Mouse (Mus musculus) MEL (cell line): ENCODE results near the gene Leng8. TPM values are rescaled to one million over a fixed set of nuclear protein-coding genes. Genes with fewer than 3 reads are reported as not detected.

Experiments
- DNase-seq: peaks from one replicate; pipeline ENCODE4 v3.0.0; 2011; ENCODE audit warnings: low read depth, low spot score
- H3K27ac ChIP-seq: 2 replicates; pipeline ENCODE4 v1.5.1; 2012; ENCODE audit warnings: low read depth, mild to moderate bottlenecking, control low read depth, low read length, moderate library complexity; ENCODE audit not compliant: control insufficient read depth
- H3K27me3 ChIP-seq, 2 experiments: fragments of 150-350 bp in 1 of 2; sonication (generic) in 1 of 2; 2 replicates each; pipeline ENCODE4 v1.6.1; 2012; ENCODE audit warnings: low read length in 2 of 2, mild to moderate bottlenecking in 2 of 2, improper control_type of control experiment in 1 of 2, moderate library complexity in 1 of 2; ENCODE audit not compliant: insufficient read depth in 2 of 2, control insufficient read depth in 1 of 2
- H3K36me3 ChIP-seq, 2 experiments: 2 replicates each; pipeline ENCODE4 v1.6.1; 2012 to 2014; ENCODE audit warnings: low read length in 2 of 2, improper control_type of control experiment in 1 of 2, inconsistent platforms in 1 of 2, mild to moderate bottlenecking in 1 of 2; ENCODE audit not compliant: insufficient read depth in 2 of 2, control insufficient read depth in 1 of 2
- H3K4me1 ChIP-seq, 2 experiments: fragments of 150-350 bp in 1 of 2; sonication (generic) in 1 of 2; 2 replicates each; pipeline ENCODE4 v1.6.1; 2012; ENCODE audit warnings: low read length in 2 of 2, improper control_type of control experiment in 1 of 2, mild to moderate bottlenecking in 1 of 2; ENCODE audit not compliant: insufficient read depth in 2 of 2, control insufficient read depth in 1 of 2
- H3K4me3 ChIP-seq, 2 experiments: fragments of 150-350 bp in 1 of 2; sonication (generic) in 1 of 2; 2 replicates each; pipeline ENCODE4 v1.5.1; 2012; ENCODE audit warnings: low read depth in 2 of 2, low read length in 2 of 2, mild to moderate bottlenecking in 2 of 2, moderate library complexity in 2 of 2, control low read depth in 1 of 2, improper control_type of control experiment in 1 of 2; ENCODE audit not compliant: control insufficient read depth in 1 of 2, insufficient read depth in 1 of 2
- H3K79me2 ChIP-seq: 2 replicates; pipeline ENCODE4 v1.6.1; 2012; ENCODE audit warnings: mild to moderate bottlenecking, low read length, moderate library complexity; ENCODE audit not compliant: control insufficient read depth, poor library complexity, insufficient read depth
- H3K9ac ChIP-seq: 2 replicates; pipeline ENCODE4 v1.6.1; 2012; ENCODE audit warnings: low read depth, mild to moderate bottlenecking, control low read depth, low read length, moderate library complexity; ENCODE audit not compliant: control insufficient read depth, poor library complexity, severe bottlenecking
- H3K9me3 ChIP-seq: fragments of 150-350 bp; sonication (generic); replicated peaks from 2 replicates; pipeline ENCODE4 v1.6.1; 2012; ENCODE audit warnings: mild to moderate bottlenecking, low read length, improper control_type of control experiment, moderate library complexity; ENCODE audit not compliant: insufficient read depth
- BHLHE40 ChIP-seq: IDR thresholded peaks from 2 replicates; pipeline ENCODE4 v1.6.1; 2012; ENCODE audit warnings: low read depth, mild to moderate bottlenecking, inconsistent platforms, low read length, improper control_type of control experiment, borderline replicate concordance
- CHD1 ChIP-seq: IDR thresholded peaks from 2 replicates; pipeline ENCODE4 v1.6.1; 2012; ENCODE audit warnings: low read depth, mild to moderate bottlenecking, inconsistent platforms, low read length, improper control_type of control experiment
- CHD2 ChIP-seq: IDR thresholded peaks from 2 replicates; pipeline ENCODE4 v1.6.1; 2011; ENCODE audit warnings: low read length, improper control_type of control experiment
- E2F4 ChIP-seq: IDR thresholded peaks from 2 replicates; pipeline ENCODE4 v1.6.1; 2011; ENCODE audit warnings: low read depth, low read length, improper control_type of control experiment, borderline replicate concordance
- ELF1 ChIP-seq: IDR thresholded peaks from 2 replicates; pipeline ENCODE4 v1.6.1; 2014; ENCODE audit warnings: low read depth, mild to moderate bottlenecking, inconsistent platforms, low read length, improper control_type of control experiment, moderate library complexity
- EP300 ChIP-seq, 2 experiments: IDR thresholded peaks; 2 replicates each; pipeline ENCODE4 v1.6.1; 2011; ENCODE audit warnings: improper control_type of control experiment in 2 of 2, low read length in 2 of 2, low read depth in 1 of 2, mild to moderate bottlenecking in 1 of 2
- ETS1 ChIP-seq: IDR thresholded peaks from 2 replicates; pipeline ENCODE4 v1.6.1; 2012; ENCODE audit warnings: low read depth, mild to moderate bottlenecking, inconsistent platforms, low read length, improper control_type of control experiment, moderate library complexity
- GABPA ChIP-seq: IDR thresholded peaks from 2 replicates; pipeline ENCODE4 v1.6.1; 2012; ENCODE audit warnings: low read depth, mild to moderate bottlenecking, inconsistent platforms, low read length, improper control_type of control experiment, moderate library complexity
- GATA1 ChIP-seq: IDR thresholded peaks from 2 replicates; pipeline ENCODE4 v1.6.1; 2011; ENCODE audit warnings: low read depth, low read length, improper control_type of control experiment
- HCFC1 ChIP-seq: IDR thresholded peaks from 2 replicates; pipeline ENCODE4 v1.6.1; 2012; ENCODE audit warnings: low read depth, mild to moderate bottlenecking, inconsistent platforms, low read length, improper control_type of control experiment, moderate library complexity
- MEF2A ChIP-seq: IDR thresholded peaks from 2 replicates; pipeline ENCODE4 v1.6.1; 2014; ENCODE audit warnings: low read depth, mild to moderate bottlenecking, inconsistent platforms, low read length, improper control_type of control experiment; ENCODE audit not compliant: poor library complexity, insufficient replicate concordance, severe bottlenecking; ENCODE audit errors: extremely low read depth
- MXI1 ChIP-seq: IDR thresholded peaks from 2 replicates; pipeline ENCODE4 v1.6.1; 2011; ENCODE audit warnings: mild to moderate bottlenecking, low read depth, low read length, improper control_type of control experiment
- POLR2AphosphoS5 ChIP-seq: IDR thresholded peaks from 2 replicates; pipeline ENCODE4 v1.6.1; 2012; ENCODE audit warnings: low read depth, borderline replicate concordance, mild to moderate bottlenecking, inconsistent platforms, low read length, moderate library complexity, mixed read lengths
- RAD21 ChIP-seq: IDR thresholded peaks from 2 replicates; pipeline ENCODE4 v1.6.1; 2011; ENCODE audit warnings: mild to moderate bottlenecking, low read depth, low read length, improper control_type of control experiment
- SIN3A ChIP-seq: IDR thresholded peaks from 2 replicates; pipeline ENCODE4 v1.6.1; 2012; ENCODE audit warnings: low read length, improper control_type of control experiment, inconsistent platforms
- TBP ChIP-seq: IDR thresholded peaks from 2 replicates; pipeline ENCODE4 v1.8.0; 2011; ENCODE audit warnings: low read depth, low read length, improper control_type of control experiment
- UBTF ChIP-seq: IDR thresholded peaks from 2 replicates; pipeline ENCODE4 v1.6.1; 2012; ENCODE audit warnings: low read depth, mild to moderate bottlenecking, inconsistent platforms, low read length, improper control_type of control experiment, moderate library complexity, borderline replicate concordance; ENCODE audit not compliant: insufficient read depth
- USF1 ChIP-seq: IDR thresholded peaks from 2 replicates; pipeline ENCODE4 v1.6.1; 2014; ENCODE audit warnings: low read depth, mild to moderate bottlenecking, inconsistent platforms, low read length, improper control_type of control experiment, moderate library complexity
- USF2 ChIP-seq, 2 experiments: IDR thresholded peaks; 2 replicates each; pipeline ENCODE4 v1.6.1; 2011 to 2012; ENCODE audit warnings: improper control_type of control experiment in 2 of 2, low read length in 2 of 2, borderline replicate concordance in 1 of 2, inconsistent platforms in 1 of 2, low read depth in 1 of 2, mild to moderate bottlenecking in 1 of 2; ENCODE audit not compliant: insufficient read depth in 1 of 2
- ZKSCAN1 ChIP-seq: IDR thresholded peaks from 2 replicates; pipeline ENCODE4 v1.6.1; 2012; ENCODE audit warnings: low read depth, mild to moderate bottlenecking, inconsistent platforms, low read length, improper control_type of control experiment, moderate library complexity
- ZNF384 ChIP-seq: IDR thresholded peaks from 2 replicates; pipeline ENCODE4 v1.6.1; 2012; ENCODE audit warnings: low read depth, mild to moderate bottlenecking, inconsistent platforms, low read length, improper control_type of control experiment
- polyA plus RNA-seq, 2 experiments: library from polyadenylated mRNA; stranded (reverse) in 1 of 2; unstranded in 1 of 2; fragments of >175 nt in 1 of 2; fragments of >200 nt in 1 of 2; gene quantifications; 2 replicates each; pipeline versions ENCODE4 v1.2.1 to v1.2.4; 2012; ENCODE audit warnings: low replicate concordance in 2 of 2, low read depth in 1 of 2; ENCODE audit not compliant: insufficient read length in 2 of 2, insufficient read depth in 1 of 2, missing spikeins in 1 of 2
- total RNA-seq: library from RNA; depleted of rRNA; stranded (reverse); fragments of 300-350 nt; gene quantifications from 2 replicates; pipeline ENCODE4 v1.2.3, GENCODE M21; 2012

Gene Leng8
- total and polyA plus RNA-seq, 3 experiments: 28.2 to 89.9 TPM; not detected in 1

GRCm38 (mm10) chr7:4088679-4089078 lies 48.2 kb upstream of the Leng8 start (continued):
- TF ChIP-seq SIN3A: peak; percentile 44; the same call in 1 of the 2 replicates

GRCm38 (mm10) chr7:4091170-4091569 lies 45.7 kb upstream of the Leng8 start:
- peak; percentile 57 for DNase-seq
- peaks cover 0 to 37% of the 10 kb centered on the region in 2 experiments; a peak in 2 of 4 replicates for H3K36me3 ChIP-seq
- TF ChIP-seq CHD2 (no peak), HCFC1 (no peak), POLR2AphosphoS5 (no peak), USF2 (IDR thresholded peaks at IDR 0.05; ENCODE audit: borderline replicate concordance in 1 of 2, insufficient read depth in 1 of 2, low read depth in 1 of 2, low read length in 2 of 2) (no peak), E2F4 (no peak), UBTF (no peak), GATA1 (no peak), MEF2A (no peak), ETS1 (0 out of 2 replicates have a peak, but pooled peaks have one; percentile 6), ZNF384 (no peak), USF1 (peak; percentile 68)

DNA sequence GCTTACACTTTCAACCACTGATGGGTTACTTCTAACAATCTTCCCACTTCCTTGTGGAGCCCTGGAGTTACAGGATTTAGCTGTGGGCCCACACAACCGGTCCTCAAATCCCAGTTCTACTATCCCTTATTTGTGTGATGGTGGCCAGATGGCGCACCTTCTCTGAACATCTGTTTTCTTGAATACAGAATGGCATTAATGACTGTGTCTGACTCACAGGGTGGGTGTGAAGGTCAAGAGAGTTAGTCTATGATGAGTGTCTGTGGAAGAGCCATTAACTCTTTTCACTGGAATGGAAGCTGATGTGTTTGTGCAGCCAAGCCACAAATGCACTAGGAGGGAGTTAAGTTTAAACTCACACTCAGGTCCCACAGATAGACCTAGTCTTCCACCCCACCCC lies 38.5 kb upstream of the Leng8 start:
- H3K27ac ChIP-seq: no peak overlapping the region
- TF ChIP-seq HCFC1: no peak
- no peak for TF ChIP-seq UBTF
- no peak for TF ChIP-seq MXI1
- no peak for TF ChIP-seq ELF1
- no peak for TF ChIP-seq EP300 (IDR thresholded peaks at IDR 0.05; ENCODE audit: low read depth in 1 of 2, low read length in 2 of 2)
- no peak for TF ChIP-seq TBP
- TF ChIP-seq BHLHE40: no peak
- no peak for TF ChIP-seq RAD21
- TF ChIP-seq CHD1: no peak
- no peak for TF ChIP-seq ZKSCAN1
- TF ChIP-seq GABPA: no peak
- no peaks in the 10 kb centered on the region for H3K4me1 ChIP-seq
- H3K27me3 ChIP-seq: 0 out of 4 replicates have a peak, but pooled peaks cover 0 to 2% of the 10 kb centered on the region in 2 experiments
- H3K79me2 ChIP-seq: no peaks in the 10 kb centered on the region
- no peak overlapping the region for H3K9ac ChIP-seq
- no peak for DNase-seq
- H3K9me3 ChIP-seq: no peaks in the 10 kb centered on the region
- H3K36me3 ChIP-seq: no peaks in the 10 kb centered on the region
- H3K4me3 ChIP-seq: no peak overlapping the region

More at GRCm38 (mm10) chr7:4091170-4091569, 45.7 kb upstream of the Leng8 start:
- peak overlapping the region in 1 of 2 experiments; percentile 15; a peak in 2 of 4 replicates for H3K4me3 ChIP-seq
- peak overlapping the region; percentile 5 for H3K27ac ChIP-seq
- no peaks in the 10 kb centered on the region for H3K27me3 ChIP-seq
- H3K9ac ChIP-seq: no peak overlapping the region; the same call in 1 of the 2 replicates
- H3K79me2 ChIP-seq: no peaks in the 10 kb centered on the region
- H3K4me1 ChIP-seq: peaks cover 8 to 36% of the 10 kb centered on the region in 2 experiments
- H3K9me3 ChIP-seq: no peaks in the 10 kb centered on the region
